Mouse (Mus musculus): ENCODE measurements around the gene Yipf4.

Yipf4 gene

DNA sequence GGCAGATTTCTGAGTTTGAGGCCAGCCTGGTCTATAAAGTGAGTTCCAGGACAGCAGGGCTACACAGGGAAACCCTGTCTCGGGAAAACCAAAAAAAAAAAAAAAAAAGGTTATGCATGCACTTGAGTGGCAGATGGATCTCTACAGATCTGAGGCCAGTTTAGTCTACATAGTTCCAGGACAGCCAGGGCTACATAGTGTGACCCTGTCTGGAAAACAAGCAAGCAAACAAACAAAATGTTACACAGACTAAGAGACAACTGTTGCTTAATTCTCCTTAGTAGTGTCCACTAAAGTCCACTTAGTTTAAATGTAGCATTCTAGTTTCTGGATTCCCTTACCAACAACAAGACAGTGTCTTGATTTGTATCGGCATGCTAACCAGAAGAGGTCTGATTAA lies 36.8 kb downstream of the Yipf4 start:
- DNase-seq (ENCODE audit: low spot score): no peak

DNA sequence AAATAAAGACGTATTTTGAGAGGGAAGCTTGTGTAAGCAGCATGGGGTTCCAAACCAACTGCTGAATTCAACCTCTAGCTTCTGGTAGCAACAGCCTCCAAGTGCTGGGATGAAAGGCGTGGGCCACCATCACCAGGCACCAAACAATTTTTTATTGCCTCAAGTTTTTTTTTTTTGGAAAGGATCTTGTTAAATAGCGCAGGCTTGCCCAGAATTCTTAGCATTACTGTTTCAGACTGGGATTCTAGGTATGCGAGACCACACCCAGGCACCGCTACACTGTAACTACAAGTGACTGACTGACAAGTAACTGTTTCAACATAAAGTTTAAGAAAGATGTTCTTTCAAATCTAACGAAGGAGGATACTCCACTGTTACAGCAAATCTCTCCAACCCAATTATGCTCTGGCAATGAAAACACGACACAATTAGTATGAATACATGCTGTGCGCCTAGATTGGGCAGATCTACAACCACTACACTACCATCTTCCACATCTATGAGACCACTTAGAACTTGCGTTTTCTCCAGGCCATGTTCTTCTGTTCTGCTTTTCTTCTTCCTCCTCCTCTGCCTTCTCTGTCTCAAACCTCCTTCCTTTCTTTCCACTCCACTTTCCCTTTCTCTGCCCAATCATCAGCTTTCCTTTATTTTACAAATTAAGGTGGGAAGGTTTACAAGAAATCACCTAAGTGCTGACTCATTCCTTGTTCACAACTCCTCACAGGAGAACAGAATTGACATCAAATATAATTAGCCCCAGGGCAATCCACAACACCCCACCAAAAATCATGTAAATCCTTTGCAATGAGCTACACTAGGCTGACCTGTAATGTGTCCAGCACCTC lies 37.7 kb downstream of the Yipf4 start:
- DNase-seq (ENCODE audit: low spot score): peak; percentile 7

DNA sequence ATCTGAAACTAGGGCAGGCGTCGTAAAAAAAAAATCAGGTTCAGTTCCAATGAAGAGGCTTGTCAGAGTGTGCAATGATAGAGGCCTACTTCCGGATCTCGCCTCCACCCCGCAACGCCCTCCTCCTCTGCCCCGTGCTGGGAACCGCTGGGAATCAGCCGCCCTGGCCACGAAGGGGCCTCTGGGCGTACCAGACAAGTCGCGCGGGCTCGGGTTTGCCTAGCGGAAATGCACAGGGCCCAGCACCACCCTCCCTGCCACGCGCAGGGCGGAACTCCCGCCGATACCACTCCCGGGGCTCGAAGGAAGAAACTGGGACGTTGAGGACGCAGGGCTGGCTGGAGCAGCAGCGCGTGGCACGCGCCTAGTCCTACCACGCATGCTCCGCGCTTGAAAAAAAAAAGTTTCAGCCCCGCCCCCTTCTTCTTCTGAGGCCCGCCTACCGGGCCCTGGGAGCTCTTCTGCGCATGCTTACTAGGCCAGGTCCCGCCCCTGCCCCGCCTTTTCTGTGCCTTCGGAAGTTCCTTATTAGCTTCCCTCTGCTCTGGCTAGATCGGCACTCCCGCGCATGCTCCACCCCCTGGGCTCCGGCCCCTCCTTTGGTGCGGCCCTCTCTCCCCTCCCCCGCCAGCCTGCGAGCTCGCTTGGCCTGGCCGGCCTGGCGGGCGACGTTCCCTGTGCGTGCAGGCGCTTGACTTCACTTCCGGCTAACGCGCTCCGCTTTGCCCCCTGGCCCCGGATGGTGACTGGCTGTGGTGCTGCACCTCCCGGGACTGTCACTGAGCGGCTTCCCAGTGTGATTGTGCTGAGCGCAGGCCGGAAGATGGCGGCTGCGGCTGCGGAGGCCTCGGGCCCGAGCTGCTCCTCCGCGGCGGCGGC lies 38.7 kb downstream of the Yipf4 start, which contains the start of gene Birc6:
Gene Birc6, plus strand, starts transcription at position 567 of the 879 bp plus-strand sequence.
- DNase-seq (ENCODE audit: low spot score): peak; percentile 99

DNA sequence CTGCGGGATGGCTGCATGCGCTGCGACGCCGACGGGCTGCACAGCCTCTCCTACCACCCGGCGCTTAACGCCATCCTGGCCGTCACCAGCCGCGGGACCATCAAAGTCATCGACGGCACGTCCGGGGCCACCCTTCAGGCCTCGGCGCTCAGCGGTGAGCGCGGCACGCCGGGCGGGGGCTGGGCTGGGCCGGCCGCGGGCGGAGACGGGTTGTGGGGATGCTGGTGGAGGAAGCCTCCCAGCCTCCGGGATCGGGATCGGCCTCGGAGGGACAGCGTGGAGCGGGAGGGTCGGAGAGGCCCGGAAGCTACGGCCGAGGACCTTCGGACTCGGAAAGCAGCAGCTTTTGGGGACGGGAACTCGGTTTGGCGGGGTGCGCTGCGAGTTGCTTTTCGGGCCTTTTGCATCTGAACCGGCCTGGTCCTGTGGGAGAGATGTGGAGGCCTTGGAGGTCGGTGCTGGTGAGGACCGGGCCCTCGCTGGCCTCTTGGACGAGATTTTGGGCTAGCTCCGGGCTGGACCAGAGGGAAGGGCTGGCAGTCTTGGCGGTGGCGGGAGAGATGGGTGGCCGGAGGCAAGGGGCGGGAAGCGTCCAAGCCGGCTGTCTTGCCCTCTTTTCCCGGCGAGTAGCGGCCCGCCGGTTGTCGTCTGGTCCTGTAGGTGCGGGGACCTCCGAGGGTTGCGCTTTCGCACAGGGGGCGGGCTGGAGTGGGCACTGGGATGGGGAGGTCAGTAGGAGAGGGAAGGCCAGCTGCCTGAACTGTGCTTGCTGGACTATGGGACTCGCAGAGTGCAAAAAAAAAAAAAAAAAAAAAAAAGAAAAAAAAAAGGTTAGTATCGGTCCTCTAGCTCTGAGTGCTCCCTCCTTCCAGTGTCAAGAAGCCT lies 39.6 kb downstream of the Yipf4 start:
- DNase-seq (ENCODE audit: low spot score): peak; percentile 53

DNA sequence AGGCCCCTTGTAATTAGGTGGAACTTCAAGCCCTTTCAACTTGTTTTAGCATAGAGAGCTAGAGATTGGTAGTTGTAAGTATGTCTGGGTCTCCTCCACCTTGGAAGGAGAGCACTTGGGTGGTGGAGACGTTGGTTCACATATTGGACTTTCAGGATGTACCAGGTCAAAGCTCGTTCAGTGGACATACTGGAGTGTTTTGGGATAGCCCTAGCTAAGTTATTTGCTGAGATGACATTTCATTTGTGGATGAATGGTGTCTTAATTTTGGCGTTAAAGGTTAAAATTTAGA lies 40.2 kb downstream of the Yipf4 start:
- no peak for DNase-seq (ENCODE audit: low spot score)

DNA sequence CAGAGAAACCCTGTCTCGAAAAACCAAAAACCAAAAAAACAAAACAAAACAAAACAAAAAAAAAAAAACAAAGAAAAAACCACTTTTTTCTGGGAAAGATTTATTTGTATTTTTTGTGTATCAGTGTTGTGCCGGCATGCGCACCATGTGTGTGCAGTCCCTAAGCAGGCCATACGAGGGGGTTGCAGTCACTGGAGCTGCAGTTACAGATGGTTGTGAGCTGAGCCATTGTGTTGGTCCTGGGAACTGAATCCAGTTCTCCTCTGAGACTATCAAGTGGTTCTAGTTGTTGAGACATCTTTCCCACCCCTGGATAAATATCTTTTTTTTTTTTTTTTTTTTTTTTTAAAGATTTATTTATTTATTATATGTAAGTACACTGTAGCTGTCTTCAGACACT lies 45.7 kb downstream of the Yipf4 start:
- DNase-seq (ENCODE audit: low spot score): no peak

DNA sequence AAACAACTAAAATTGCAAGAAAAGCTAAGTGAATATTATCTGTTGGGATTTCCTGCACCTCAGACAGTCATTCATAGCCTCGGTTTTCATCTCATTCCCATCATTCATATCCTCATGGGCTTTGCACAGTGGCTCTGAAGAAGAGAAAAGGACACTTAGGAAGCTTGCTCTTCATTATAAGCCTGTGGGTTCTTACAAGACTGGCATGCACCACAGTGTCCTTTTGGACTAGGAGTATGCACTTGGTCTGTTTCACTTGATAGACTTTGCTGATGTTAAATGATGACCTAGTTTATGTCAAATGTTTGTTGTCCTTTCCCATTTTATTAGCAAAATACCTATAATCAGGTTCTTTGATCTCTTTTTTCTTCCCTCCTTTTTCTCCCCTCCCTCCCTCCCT lies 48.2 kb downstream of the Yipf4 start:
- no peak for DNase-seq (ENCODE audit: low spot score)

DNA sequence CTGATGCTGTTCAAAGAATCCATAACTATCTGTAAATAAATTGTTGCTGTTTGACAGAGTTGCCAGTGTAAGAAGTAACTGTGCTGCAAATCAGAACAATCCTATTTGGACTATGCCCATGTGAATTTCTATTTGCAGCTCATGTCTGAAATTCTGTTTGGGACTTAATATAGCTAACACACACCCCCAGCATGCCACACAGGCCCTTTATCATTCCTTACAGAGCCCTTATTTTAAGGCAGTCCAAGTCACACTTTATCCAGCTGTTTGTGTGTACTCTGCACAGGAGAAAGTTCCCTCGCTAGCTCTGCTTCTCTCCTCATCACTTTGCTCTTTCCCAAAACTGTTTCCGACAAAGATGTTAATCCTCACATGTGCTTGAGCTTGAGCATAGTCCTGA lies 54.3 kb downstream of the Yipf4 start:
- no peak for DNase-seq (ENCODE audit: low spot score)
